Mouse (Mus musculus) ZHBTc4 (cell line): ENCODE measurements at regions not wholly inside any gene's neighbourhood (a gene's known extent, or its start where the extent isn't known, plus 50 kb on each side); places are given as distances from the start of the nearest gene placed in this dataset.
A peak's percentile ranks its signal among the peaks of the same experiment; 100 is the strongest.

ENCODE experiments used
- DNase-seq: peaks from one replicate; pipeline ENCODE4 v3.0.0-alpha.2; 2011; ENCODE audit warnings: low read depth, low spot score

- DNase-seq, result no peak
Observed at GRCm38 (mm10) chr12:58443007-58443406, 173.9 kb upstream of the Clec14a start.

GRCm38 (mm10) chr12:58441962-58442361 is 172.9 kb upstream of the Clec14a start:
- no peak for DNase-seq

GRCm38 (mm10) chr12:58440666-58441065 is 171.6 kb upstream of the Clec14a start:
- no peak for DNase-seq

- no peak for DNase-seq
Observed at GRCm38 (mm10) chr12:58437031-58437430, 167.9 kb upstream of the Clec14a start.

GRCm38 (mm10) chr12:58434504-58434903 is 165.4 kb upstream of the Clec14a start:
- DNase-seq, result no peak

GRCm38 (mm10) chr12:58429929-58430328 is 160.8 kb upstream of the Clec14a start:
- DNase-seq, result no peak

GRCm38 (mm10) chr12:58426758-58427157 is 157.7 kb upstream of the Clec14a start:
- no peak for DNase-seq

GRCm38 (mm10) chr12:58425961-58426360 is 156.9 kb upstream of the Clec14a start:
- DNase-seq, result no peak

- no peak for DNase-seq
Observed at GRCm38 (mm10) chr12:58423581-58423980, 154.5 kb upstream of the Clec14a start.

GRCm38 (mm10) chr12:58401904-58402303 is 132.8 kb upstream of the Clec14a start:
- no peak for DNase-seq

- no peak for DNase-seq
Observed at GRCm38 (mm10) chr12:58360258-58360657, 91.2 kb upstream of the Clec14a start.

- DNase-seq, result peak; percentile 19
Observed at GRCm38 (mm10) chr12:58334163-58334562, 65.1 kb upstream of the Clec14a start.

- no peak for DNase-seq
Observed at GRCm38 (mm10) chr12:58329913-58330312, 60.8 kb upstream of the Clec14a start.

- DNase-seq, result no peak
Observed at GRCm38 (mm10) chr12:58323953-58324352, 54.9 kb upstream of the Clec14a start.
